Mouse (Mus musculus) forebrain, embryonic 16.5 days (tissue): ENCODE measurements around the gene Ugt1a5. TPM values are rescaled to one million over a fixed set of nuclear protein-coding genes. Genes with fewer than 3 reads are reported as not detected.
"Not testable (repeated sequence)": the region's sequence is repeated elsewhere in the genome, so short reads cannot be mapped to it uniquely, and the experiment has no call there.

Experiments
- ATAC-seq: fragments of 200-750 bp; cut with Nextera tagmentation; 2 replicates; pipeline ENCODE4 v1.8.0; 2017; ENCODE audit warnings: mild to moderate bottlenecking, moderate library complexity
- H3K27ac ChIP-seq: fragments of 300-500 bp; sonication (generic); 2 replicates; pipeline ENCODE4 v1.5.1; 2014; ENCODE audit warnings: low read length, control low read depth
- H3K27me3 ChIP-seq: fragments of 300-500 bp; sonication (generic); replicated peaks from 2 replicates; pipeline ENCODE4 v1.6.1; 2014; ENCODE audit warnings: low read length; ENCODE audit not compliant: control insufficient read depth, insufficient read depth
- H3K36me3 ChIP-seq: fragments of 300-500 bp; sonication (generic); 2 replicates; pipeline ENCODE4 v1.6.1; 2014; ENCODE audit not compliant: control insufficient read depth, insufficient read depth
- H3K4me1 ChIP-seq: fragments of 300-500 bp; sonication (generic); replicated peaks from 2 replicates; pipeline ENCODE4 v1.6.1; 2014; ENCODE audit warnings: low read length; ENCODE audit not compliant: control insufficient read depth, insufficient read depth
- H3K4me2 ChIP-seq: fragments of 300-500 bp; sonication (generic); 2 replicates; pipeline ENCODE4 v1.6.1; 2014; ENCODE audit warnings: mild to moderate bottlenecking, low read length, control low read depth
- H3K4me3 ChIP-seq: fragments of 300-500 bp; sonication (generic); replicated peaks from 2 replicates; pipeline ENCODE4 v1.5.1; 2014; ENCODE audit warnings: mild to moderate bottlenecking, low read length, control low read depth
- H3K9ac ChIP-seq: fragments of 300-500 bp; sonication (generic); replicated peaks from 2 replicates; pipeline ENCODE4 v1.6.1; 2014; ENCODE audit warnings: low read depth, low read length, control low read depth
- H3K9me3 ChIP-seq: fragments of 300-500 bp; sonication (generic); 2 replicates; pipeline ENCODE4 v1.6.1; 2016; ENCODE audit warnings: low read length; ENCODE audit not compliant: control insufficient read depth
- WGBS: fragments of 180-500 bp; shearing (Covaris S2); extraction: QIAGEN DNeasy Blood & Tissue Kit; methylation state at CpG from one replicate; pipeline ENCODE4 v1.1.7; 2014; 5-methylcytosine and 5-hydroxymethylcytosine counted together
- polyA plus RNA-seq: library from polyadenylated mRNA; unstranded; fragments of >200 nt; fragmentation: Nextera tagmentation; extraction: Ambion mirVana; gene quantifications from 2 replicates; pipeline ENCODE4 v1.2.1, GENCODE M21; 2015

Gene Ugt1a5
- polyA plus RNA-seq, 1 experiment from 2014 or later, result not detected

DNA sequence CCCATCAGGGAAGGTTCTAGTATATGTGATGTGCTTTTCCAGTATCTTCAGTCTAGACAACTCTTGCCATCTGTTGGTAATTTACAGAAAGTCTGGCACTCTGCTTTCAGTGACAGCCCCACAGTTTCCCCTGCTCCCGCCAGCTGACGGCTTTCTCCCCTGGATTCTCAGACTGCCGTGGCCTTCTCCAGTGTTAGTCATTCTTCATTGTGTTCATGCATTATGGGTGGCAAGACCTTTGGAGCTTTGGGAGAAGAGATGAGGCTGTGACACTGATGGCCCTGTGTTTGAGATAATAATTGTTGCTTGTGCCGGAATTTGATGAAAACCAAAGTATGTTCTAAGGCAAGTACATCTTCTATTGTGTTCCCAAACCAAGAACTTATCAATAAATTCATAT is 52.8 kb downstream of the Ugt1a5 start:
- no peak for ATAC-seq
- Histone ChIP-seq H3K4me3 (no peak overlapping the region), H3K27me3 (no peaks in the 10 kb centered on the region), H3K9ac (no peak overlapping the region), H3K27ac (no peak overlapping the region), H3K4me1 (no peaks in the 10 kb centered on the region), H3K36me3 (no peaks in the 10 kb centered on the region), H3K4me2 (no peak overlapping the region), H3K9me3 (peaks cover 40% of the 10 kb centered on the region)
- 50% methylated on average over 4 of the region's 4 CpGs for WGBS

DNA sequence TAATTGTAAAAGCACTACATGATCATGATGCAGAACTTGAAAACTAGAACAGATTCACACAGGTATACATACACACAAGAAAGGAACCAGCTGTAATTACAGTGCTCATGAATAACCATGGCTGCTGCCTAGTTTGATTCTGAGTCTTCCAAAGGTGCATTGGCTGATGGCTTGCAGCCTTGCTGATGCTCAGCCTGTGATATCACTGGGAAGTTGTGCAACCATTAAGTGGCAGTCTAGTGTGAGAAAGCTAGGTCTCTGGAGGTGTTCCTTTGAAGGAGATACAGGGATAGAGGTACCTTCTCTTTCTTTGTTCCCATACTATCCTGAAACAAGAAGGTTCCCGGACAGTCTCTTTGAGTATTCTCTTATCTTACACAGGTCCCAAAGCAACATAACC is 53.2 kb downstream of the Ugt1a5 start:
- no peak overlapping the region for H3K27ac ChIP-seq
- H3K4me1 ChIP-seq, result no peaks in the 10 kb centered on the region
- no peak overlapping the region for H3K4me3 ChIP-seq
- no peak for ATAC-seq
- WGBS, result 22% methylated on average over 1 of the region's 1 CpGs
- H3K4me2 ChIP-seq, result no peak overlapping the region
- no peaks in the 10 kb centered on the region for H3K36me3 ChIP-seq
- peaks cover 35% of the 10 kb centered on the region for H3K9me3 ChIP-seq
- no peak overlapping the region for H3K9ac ChIP-seq
- no peaks in the 10 kb centered on the region for H3K27me3 ChIP-seq

DNA sequence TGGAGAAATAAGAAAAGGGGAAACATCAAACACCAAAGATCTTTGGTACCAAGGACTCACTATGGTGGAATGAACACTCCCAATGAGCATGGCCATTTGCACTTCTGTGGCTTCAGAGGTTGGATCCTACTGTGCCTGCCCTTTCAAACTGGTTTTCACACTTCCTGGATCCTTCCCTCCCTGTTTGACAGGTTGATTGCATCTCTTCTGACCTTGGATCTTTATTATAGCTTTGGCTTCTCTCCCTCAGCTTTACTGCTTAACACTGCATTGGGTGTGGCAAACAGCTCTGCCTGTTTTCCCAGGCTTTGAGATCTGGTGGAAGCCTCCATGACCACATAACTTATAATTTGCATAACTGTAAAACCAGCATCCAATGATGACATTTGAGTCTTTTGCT is 54.5 kb downstream of the Ugt1a5 start:
- H3K4me1 ChIP-seq, result no peaks in the 10 kb centered on the region
- no peak for ATAC-seq
- H3K36me3 ChIP-seq, result no peaks in the 10 kb centered on the region
- no peak overlapping the region for H3K9ac ChIP-seq
- no peaks in the 10 kb centered on the region for H3K27me3 ChIP-seq
- no peak overlapping the region for H3K4me2 ChIP-seq
- H3K9me3 ChIP-seq, result peaks cover 26% of the 10 kb centered on the region
- no peak overlapping the region for H3K27ac ChIP-seq
- H3K4me3 ChIP-seq, result no peak overlapping the region

GRCm38 (mm10) chr1:88222216-88222615 is 56.4 kb downstream of the Ugt1a5 start:
- no peaks in the 10 kb centered on the region for H3K4me1 ChIP-seq
- H3K9me3 ChIP-seq, result peaks cover 28% of the 10 kb centered on the region
- WGBS, result 46% methylated on average over 2 of the region's 2 CpGs
- H3K4me2 ChIP-seq, result no peak overlapping the region
- H3K36me3 ChIP-seq, result no peaks in the 10 kb centered on the region
- H3K9ac ChIP-seq, result no peak overlapping the region
- ATAC-seq, result no peak
- no peak overlapping the region for H3K4me3 ChIP-seq
- no peaks in the 10 kb centered on the region for H3K27me3 ChIP-seq
- no peak overlapping the region for H3K27ac ChIP-seq

GRCm38 (mm10) chr1:88223011-88223515 is 57.3 kb downstream of the Ugt1a5 start:
- H3K9ac ChIP-seq, ATAC-seq, H3K27ac ChIP-seq, H3K4me2 ChIP-seq, H3K4me1 ChIP-seq, H3K4me3 ChIP-seq, H3K27me3 ChIP-seq, H3K36me3 ChIP-seq: not testable (repeated sequence)
- peaks cover 31% of the 10 kb centered on the region for H3K9me3 ChIP-seq

DNA sequence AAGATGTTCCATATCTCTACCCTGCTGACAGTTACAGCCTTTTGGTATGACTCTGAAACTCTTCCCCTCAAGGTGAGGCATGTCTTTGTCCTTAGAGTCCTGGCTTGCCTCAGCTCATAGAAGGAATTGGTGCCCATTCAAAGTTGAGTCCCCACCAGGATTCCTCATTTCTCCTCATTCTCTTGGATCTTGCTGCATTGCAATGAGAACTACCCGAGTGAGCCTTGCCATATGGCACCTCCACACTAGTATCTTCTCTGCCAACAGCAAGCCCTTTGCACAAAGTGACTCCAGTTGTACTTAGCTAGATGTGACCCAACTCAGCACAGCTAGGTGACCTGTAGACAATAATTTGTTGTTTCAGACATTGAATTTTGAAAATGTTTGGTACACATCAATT is 57.8 kb downstream of the Ugt1a5 start:
- H3K27me3 ChIP-seq, result no peaks in the 10 kb centered on the region
- no peak overlapping the region for H3K9ac ChIP-seq
- no peaks in the 10 kb centered on the region for H3K36me3 ChIP-seq
- no peak overlapping the region for H3K4me2 ChIP-seq
- no peaks in the 10 kb centered on the region for H3K4me1 ChIP-seq
- H3K9me3 ChIP-seq, result peaks cover 35% of the 10 kb centered on the region
- WGBS, result 48% methylated on average over 1 of the region's 1 CpGs
- H3K27ac ChIP-seq, result no peak overlapping the region
- no peak overlapping the region for H3K4me3 ChIP-seq
- no peak for ATAC-seq

GRCm38 (mm10) chr1:88224029-88224776 is 58.4 kb downstream of the Ugt1a5 start:
- H3K4me3 ChIP-seq, result no peak overlapping the region

GRCm38 (mm10) chr1:88225301-88225700 is 59.5 kb downstream of the Ugt1a5 start:
- H3K27ac ChIP-seq, ATAC-seq, H3K4me2 ChIP-seq, H3K27me3 ChIP-seq, H3K4me3 ChIP-seq, H3K9ac ChIP-seq, H3K36me3 ChIP-seq, H3K4me1 ChIP-seq: not testable (repeated sequence)
- WGBS, result 37% methylated on average over 2 of the region's 2 CpGs
- peaks cover 52% of the 10 kb centered on the region for H3K9me3 ChIP-seq

More at GRCm38 (mm10) chr1:88224029-88224776, 58.4 kb downstream of the Ugt1a5 start:
- H3K4me2 ChIP-seq, result no peak overlapping the region
- H3K27ac ChIP-seq, result no peak overlapping the region
- H3K9ac ChIP-seq, result no peak overlapping the region
- WGBS, result 68% methylated on average over 2 of the region's 2 CpGs
- H3K4me1 ChIP-seq, result no peaks in the 10 kb centered on the region
- peaks cover 41% of the 10 kb centered on the region for H3K9me3 ChIP-seq
- H3K27me3 ChIP-seq, result no peaks in the 10 kb centered on the region
- no peak for ATAC-seq
- H3K36me3 ChIP-seq, result no peaks in the 10 kb centered on the region

GRCm38 (mm10) chr1:88225741-88226140 is 59.9 kb downstream of the Ugt1a5 start:
- no peaks in the 10 kb centered on the region for H3K4me1 ChIP-seq
- no peaks in the 10 kb centered on the region for H3K27me3 ChIP-seq
- no peak overlapping the region for H3K27ac ChIP-seq
- H3K9ac ChIP-seq, result no peak overlapping the region
- no peak overlapping the region for H3K4me2 ChIP-seq
- no peak overlapping the region for H3K4me3 ChIP-seq
- no peaks in the 10 kb centered on the region for H3K36me3 ChIP-seq
- peaks cover 56% of the 10 kb centered on the region for H3K9me3 ChIP-seq
- no peak for ATAC-seq
